Mouse (Mus musculus): Measurements from ENCODE around the gene Dhx33. TPM values are rescaled to one million over a fixed set of nuclear protein-coding genes. Genes with fewer than 3 reads are reported as not detected.

Gene Dhx33
- total RNA-seq, 2 experiments from 2014 or later, result 59.0 to 70.6 TPM

- no peak for DNase-seq
Observed at GRCm38 (mm10) chr11:70982030-70982429, 22.2 kb downstream of the Dhx33 start.

- DNase-seq, result no peak
Observed at GRCm38 (mm10) chr11:70980751-70981510, 23.3 kb downstream of the Dhx33 start.

- DNase-seq, result no peak
Observed at GRCm38 (mm10) chr11:70980232-70980631, 24.0 kb downstream of the Dhx33 start.

- DNase-seq, result no peak
Observed at GRCm38 (mm10) chr11:70977293-70977692, 26.9 kb downstream of the Dhx33 start.

- DNase-seq, result peak; percentile 27 to 37
Observed at GRCm38 (mm10) chr11:70975193-70975592, 29.0 kb downstream of the Dhx33 start.

GRCm38 (mm10) chr11:70973947-70974346 lies 30.3 kb downstream of the Dhx33 start:
- DNase-seq, result no peak

- no peak for DNase-seq
Observed at GRCm38 (mm10) chr11:70972586-70972985, 31.7 kb downstream of the Dhx33 start.

- DNase-seq, result no peak
Observed at GRCm38 (mm10) chr11:70970560-70971540, 33.4 kb downstream of the Dhx33 start.

GRCm38 (mm10) chr11:70969821-70970559 lies 34.2 kb downstream of the Dhx33 start, which contains the start of the genes Nup88 and Rpain:
TSS of gene Nup88 (minus strand) at chr11:70969973.
TSS of gene Rpain (plus strand) at chr11:70970213.
- DNase-seq, result peak; percentile 91 to 92

- DNase-seq, result no peak
Observed at GRCm38 (mm10) chr11:70969271-70969794, 34.9 kb downstream of the Dhx33 start.

GRCm38 (mm10) chr11:70964222-70964907 lies 39.9 kb downstream of the Dhx33 start:
- DNase-seq, result no peak

GRCm38 (mm10) chr11:70960786-70961554 lies 43.3 kb downstream of the Dhx33 start:
- no peak for DNase-seq

GRCm38 (mm10) chr11:70954711-70955110 lies 49.5 kb downstream of the Dhx33 start:
- DNase-seq, result no peak

- no peak for DNase-seq
Observed at GRCm38 (mm10) chr11:70944935-70945817, 59.1 kb downstream of the Dhx33 start.

- no peak for DNase-seq
Observed at GRCm38 (mm10) chr11:70943651-70944050, 60.6 kb downstream of the Dhx33 start.

GRCm38 (mm10) chr11:70942596-70942995 lies 61.6 kb downstream of the Dhx33 start:
- no peak for DNase-seq

GRCm38 (mm10) chr11:70935316-70935715 lies 68.9 kb downstream of the Dhx33 start:
- DNase-seq, result no peak

All from layer of hippocampus, postnatal 36 days (tissue).